Mouse (Mus musculus) left cerebral cortex, adult 2 months (tissue): Measurements from ENCODE around the gene Faf1. TPM values are rescaled to one million over a fixed set of nuclear protein-coding genes. Genes with fewer than 3 reads are reported as not detected.
"Not testable (repeated sequence)": the region's sequence is repeated elsewhere in the genome, so short reads cannot be mapped to it uniquely, and the experiment has no call there.

Experiments used
- DNase-seq, 2 experiments: peaks; one replicate each; pipeline ENCODE4 v3.0.0; 2021 to 2022; ENCODE audit warnings: low spot score in 2 of 2, mixed read lengths in 1 of 2; ENCODE audit errors: extremely low spot score in 1 of 2
- H3K27ac ChIP-seq: fragments of 200-600 bp; 2 replicates; pipeline ENCODE4 v1.8.1; 2022
- H3K4me3 ChIP-seq: fragments of 200-600 bp; 2 replicates; pipeline ENCODE4 v1.8.1; 2022
- CTCF ChIP-seq: fragments of 200-600 bp; IDR thresholded peaks from 2 replicates; pipeline ENCODE4 v1.8.1; 2022; ENCODE audit warnings: antibody characterized with exemption, mild to moderate bottlenecking, moderate library complexity
- intact Hi-C: fragments of 180-260 bp; cut with DNase I; formaldehyde crosslinking; loops from one replicate; pipeline ENCODE4 v1.15.1; 2025
- total RNA-seq, 2 experiments: library from RNA; stranded (reverse); gene quantifications; 2 replicates each; pipeline ENCODE4 v1.2.3; 2021

The Faf1 gene
- total RNA-seq, 2 experiments from 2014 or later = 24.0 to 24.3 TPM

GRCm38 (mm10) chr4:109666461-109667269 lies 9.7 kb upstream of the Faf1 start, which contains the start of gene Cdkn2c:
TSS of gene Cdkn2c (minus strand) at chr4:109667189.
- Histone ChIP-seq H3K4me3 (peak within 1 kb of the TSS; percentile 76), H3K27ac (peak within 1 kb of the TSS; percentile 94)
- no peak; the same call in 1 of the 2 replicates for TF ChIP-seq CTCF
- peak; percentile 70 to 71 for DNase-seq
- intact Hi-C loops = loop anchor here (1.0 kb wide), 1 partner anchor 10 kb away; the partner anchor contains the start of gene Faf1

- Histone ChIP-seq H3K4me3 (peak overlapping the region; percentile 76), H3K27ac (peak overlapping the region; percentile 94; the same call in 1 of the 2 replicates)
- no peak for DNase-seq
- intact Hi-C loops = loop anchor here (1.0 kb wide), 1 partner anchor 9 kb away; the partner anchor contains the start of gene Faf1
- TF ChIP-seq CTCF = no peak
Measured at GRCm38 (mm10) chr4:109667518-109667917, 8.9 kb upstream of the Faf1 start.

GRCm38 (mm10) chr4:109670213-109670612 lies 6.2 kb upstream of the Faf1 start:
- no peak for DNase-seq
- peak; percentile 59 for TF ChIP-seq CTCF
- Histone ChIP-seq H3K4me3 (no peak overlapping the region), H3K27ac (no peak overlapping the region)
- intact Hi-C loops = no loop called here

GRCm38 (mm10) chr4:109671941-109672340 lies 4.4 kb upstream of the Faf1 start:
- TF ChIP-seq CTCF = no peak
- H3K27ac ChIP-seq = no peak overlapping the region
- no peak overlapping the region for H3K4me3 ChIP-seq
- intact Hi-C loops = no loop called here
- DNase-seq = no peak

- Histone ChIP-seq H3K27ac (no peak overlapping the region), H3K4me3 (no peak overlapping the region)
- intact Hi-C loops = no loop called here
- no peak for DNase-seq
- TF ChIP-seq CTCF = no peak
Measured at GRCm38 (mm10) chr4:109674097-109674496, 2.3 kb upstream of the Faf1 start.

- intact Hi-C loops = no loop called here
- TF ChIP-seq CTCF = no peak
Measured at GRCm38 (mm10) chr4:109677221-109677620, 833 bp downstream of the Faf1 start.

GRCm38 (mm10) chr4:109683561-109683960 lies 7.2 kb downstream of the Faf1 start:
- H3K4me3 ChIP-seq = no peak overlapping the region
- DNase-seq = no peak
- no peak overlapping the region for H3K27ac ChIP-seq
- TF ChIP-seq CTCF = no peak
- intact Hi-C loops = no loop called here

More at GRCm38 (mm10) chr4:109677221-109677620, 833 bp downstream of the Faf1 start:
- Histone ChIP-seq H3K27ac (peak overlapping the region; percentile 91), H3K4me3 (peak overlapping the region; percentile 91)
- no peak for DNase-seq

- no peak for TF ChIP-seq CTCF
- intact Hi-C loops = no loop called here
- no peak overlapping the region for H3K27ac ChIP-seq
Measured at GRCm38 (mm10) chr4:109692674-109693073, 16.3 kb downstream of the Faf1 start.

GRCm38 (mm10) chr4:109700727-109701126 lies 24.3 kb downstream of the Faf1 start:
- not testable (repeated sequence) for DNase-seq, H3K27ac ChIP-seq, H3K4me3 ChIP-seq
- intact Hi-C loops = loop anchor here (5.0 kb wide), 1 partner anchor 123 kb away; no protein-coding TSS in a partner anchor

More at GRCm38 (mm10) chr4:109692674-109693073, 16.3 kb downstream of the Faf1 start:
- H3K4me3 ChIP-seq = no peak overlapping the region
- DNase-seq = no peak

GRCm38 (mm10) chr4:109703568-109703967 lies 27.2 kb downstream of the Faf1 start:
- TF ChIP-seq CTCF = peak; percentile 82
- Histone ChIP-seq H3K27ac (no peak overlapping the region), H3K4me3 (no peak overlapping the region)
- no peak for DNase-seq
- intact Hi-C loops = loop anchor here (2.0 to 5.0 kb wide), 2 partner anchors 126 to 199 kb away; no protein-coding TSS in a partner anchor

GRCm38 (mm10) chr4:109705349-109705748 lies 29.0 kb downstream of the Faf1 start:
- no peak for DNase-seq
- no peak for TF ChIP-seq CTCF
- Histone ChIP-seq H3K4me3 (no peak overlapping the region), H3K27ac (no peak overlapping the region)
- intact Hi-C loops = no loop called here

GRCm38 (mm10) chr4:109719281-109719680 lies 42.9 kb downstream of the Faf1 start:
- DNase-seq = no peak
- Histone ChIP-seq H3K27ac (no peak overlapping the region), H3K4me3 (no peak overlapping the region)
- intact Hi-C loops = no loop called here
- TF ChIP-seq CTCF = no peak
